Mouse (Mus musculus) spleen, adult 2 months (tissue): Measurements from ENCODE around the gene Btg3.

Experiments used
- CTCF ChIP-seq: fragments of 200-500 bp; IDR thresholded peaks from 2 replicates; pipeline ENCODE4 v1.5.1; 2011; ENCODE audit warnings: mild to moderate bottlenecking, inconsistent platforms; ENCODE audit not compliant: insufficient read depth, insufficient read length, insufficient replicate concordance; ENCODE audit errors: extremely low read depth
- POLR2A ChIP-seq: fragments of 200-500 bp; IDR thresholded peaks from 2 replicates; pipeline ENCODE4 v1.6.1; 2011; ENCODE audit warnings: low read depth, low read length, inconsistent platforms

DNA sequence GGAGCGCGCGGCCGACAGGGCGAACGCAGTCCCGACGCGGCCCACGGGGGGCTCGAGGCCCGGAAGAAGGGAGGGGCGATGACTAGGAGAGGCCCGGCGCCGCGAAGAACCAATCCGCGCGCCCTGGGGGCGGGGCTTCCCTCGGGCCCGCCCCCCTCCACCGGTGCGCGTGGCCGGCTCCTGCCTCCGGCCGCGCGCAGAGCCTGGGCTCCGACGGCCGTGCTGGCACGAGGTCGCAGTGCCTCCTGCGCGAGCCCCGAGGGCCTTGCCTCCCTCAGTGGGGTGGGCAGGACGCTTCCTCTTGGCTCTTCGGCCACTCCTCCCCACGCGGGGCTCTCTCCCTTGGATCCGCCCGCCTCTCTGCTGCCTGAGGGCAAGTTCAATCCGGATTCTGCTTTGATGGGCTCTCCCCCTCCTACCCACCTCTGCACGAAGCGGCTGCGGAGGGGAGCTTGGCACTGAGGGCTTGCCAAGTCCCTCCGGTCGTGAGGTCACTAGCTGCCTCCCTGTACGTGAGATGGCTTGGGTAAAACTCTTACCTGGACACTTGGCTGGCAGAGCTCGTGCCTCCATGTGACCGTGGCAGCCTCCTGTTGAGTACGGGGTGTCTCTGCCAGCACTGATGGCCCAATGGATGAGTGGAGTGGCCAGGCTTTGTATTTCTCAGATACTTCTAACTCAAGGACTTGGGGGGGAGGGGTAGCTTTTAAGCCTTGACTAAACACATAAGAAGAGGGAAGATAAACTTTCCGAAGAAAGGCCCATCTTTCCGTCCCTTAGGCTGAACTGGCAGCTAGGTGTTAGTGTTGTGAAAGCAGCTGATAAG is at the start of gene Btg3:
- TF ChIP-seq POLR2A (0 out of 2 replicates have a peak, but pooled peaks have one; percentile 1), CTCF (no peak)
